Mouse (Mus musculus) E14TG2a.4 (cell line): ENCODE results near the gene Dennd4a.

ENCODE experiments used
- CTCF ChIP-seq: conservative IDR thresholded peaks from 2 replicates; pipeline ENCODE4 v1.5.1; 2014; ENCODE audit warnings: low read length
- NANOG ChIP-seq: IDR thresholded peaks from 2 replicates; pipeline ENCODE4 v1.6.1; 2014; ENCODE audit warnings: borderline replicate concordance, low read length, mixed read lengths

DNA sequence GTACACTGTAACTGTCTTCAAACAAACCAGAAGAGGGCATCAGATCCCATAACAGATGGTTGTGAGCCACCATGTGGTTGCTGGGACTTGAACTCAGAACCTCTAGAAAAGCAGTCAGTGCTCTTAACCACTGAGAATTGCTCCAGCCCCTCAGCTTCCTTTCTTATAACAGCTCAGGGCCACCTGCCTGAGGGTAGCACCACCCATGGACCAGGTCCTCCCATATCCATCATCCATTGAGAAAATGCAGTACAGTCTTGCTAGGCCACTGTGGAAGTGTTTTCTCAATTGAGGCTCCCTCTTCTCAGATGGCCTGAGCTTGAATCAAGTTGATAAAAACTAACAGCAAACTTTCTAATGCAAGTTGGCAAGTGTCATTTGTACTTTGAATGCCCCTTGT lies 13.0 kb upstream of the Dennd4a start:
- no peak for TF ChIP-seq CTCF
- no peak for TF ChIP-seq NANOG
